Mouse (Mus musculus) midbrain, postnatal 0 days (tissue): Measurements from ENCODE around the gene Stxbp2. TPM values are rescaled to one million over a fixed set of nuclear protein-coding genes. Genes with fewer than 3 reads are reported as not detected.

Source experiments
- ATAC-seq: fragments of 200-750 bp; cut with Nextera tagmentation; 2 replicates; pipeline ENCODE4 v1.8.0; 2017; ENCODE audit warnings: moderate number of reproducible peaks, mild to moderate bottlenecking, moderate TSS enrichment, moderate library complexity; ENCODE audit not compliant: low FRiP score
- DNase-seq: peaks from one replicate; pipeline ENCODE4 v3.0.0-alpha.2; 2015; ENCODE audit warnings: low spot score
- H3K27ac ChIP-seq: fragments of 300-500 bp; sonication (generic); 2 replicates; pipeline ENCODE4 v1.5.1; 2014; ENCODE audit warnings: low read depth, mild to moderate bottlenecking, low read length, mixed read lengths
- H3K27me3 ChIP-seq: fragments of 300-500 bp; sonication (generic); 2 replicates; pipeline ENCODE4 v1.6.1; 2014; ENCODE audit warnings: low read length, control low read depth, mixed read lengths; ENCODE audit not compliant: insufficient read depth
- H3K36me3 ChIP-seq: fragments of 300-500 bp; sonication (generic); 2 replicates; pipeline ENCODE4 v1.6.1; 2014; ENCODE audit warnings: low read length, control low read depth, mixed read lengths; ENCODE audit not compliant: insufficient read depth
- H3K4me1 ChIP-seq: fragments of 300-500 bp; sonication (generic); 2 replicates; pipeline ENCODE4 v1.6.1; 2014; ENCODE audit warnings: mild to moderate bottlenecking, control low read depth, antibody characterized with exemption, low read length, mixed read lengths; ENCODE audit not compliant: insufficient read depth
- H3K4me2 ChIP-seq: fragments of 300-500 bp; sonication (generic); 2 replicates; pipeline ENCODE4 v1.6.1; 2014; ENCODE audit warnings: low read depth, mild to moderate bottlenecking, low read length, mixed read lengths; ENCODE audit not compliant: poor library complexity, severe bottlenecking
- H3K4me3 ChIP-seq: fragments of 300-500 bp; sonication (generic); 2 replicates; pipeline ENCODE4 v1.5.1; 2014; ENCODE audit warnings: low read depth, mild to moderate bottlenecking, low read length, moderate library complexity
- H3K9ac ChIP-seq: fragments of 300-500 bp; sonication (generic); replicated peaks from 2 replicates; pipeline ENCODE4 v1.6.1; 2014; ENCODE audit warnings: mild to moderate bottlenecking, low read length, moderate library complexity, mixed read lengths; ENCODE audit not compliant: poor library complexity, severe bottlenecking
- H3K9me3 ChIP-seq: fragments of 300-500 bp; sonication (generic); 2 replicates; pipeline ENCODE4 v1.6.1; 2016; ENCODE audit warnings: low read length, control low read depth
- CTCF ChIP-seq: IDR thresholded peaks from 2 replicates; pipeline ENCODE4 v1.5.1; 2016; ENCODE audit warnings: antibody characterized with exemption, mild to moderate bottlenecking
- WGBS: fragments of 180-500 bp; shearing (Covaris S2); extraction: QIAGEN DNeasy Blood & Tissue Kit; methylation state at CpG from one replicate; pipeline ENCODE4 v1.1.7; 2014; 5-methylcytosine and 5-hydroxymethylcytosine counted together
- polyA plus RNA-seq: library from polyadenylated mRNA; unstranded; fragments of >200 nt; fragmentation: Nextera tagmentation; extraction: Ambion mirVana; gene quantifications from 2 replicates; pipeline ENCODE4 v1.2.1, GENCODE M21; 2015
- total RNA-seq: library from RNA; depleted of rRNA; stranded (reverse); fragments of >200 nt; gene quantifications from 2 replicates; pipeline ENCODE4 v1.2.3, GENCODE M21; 2014

Gene Stxbp2
- total and polyA plus RNA-seq, 2 experiments from 2014 or later = 23.1 to 44.2 TPM

DNA sequence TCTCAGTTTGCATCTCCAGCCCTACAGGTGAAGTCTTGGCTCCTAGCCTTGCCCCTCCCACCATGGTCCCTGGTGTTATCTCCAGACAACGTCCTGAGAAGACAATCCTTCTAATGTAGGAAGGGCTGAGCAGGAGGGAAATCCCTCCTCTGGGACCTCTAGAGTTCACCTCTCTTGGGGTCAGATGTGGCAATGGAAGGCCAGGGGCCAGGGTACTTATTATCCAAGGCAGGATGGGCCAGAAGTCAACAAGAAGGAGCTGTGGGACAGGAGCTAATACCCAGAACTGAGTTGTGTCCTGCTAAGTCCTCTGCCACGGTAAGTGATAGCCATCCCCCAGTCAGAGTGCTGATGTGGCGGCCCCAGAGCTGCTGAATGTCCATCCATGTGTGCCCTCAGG, 24.8 kb downstream of the Stxbp2 start, which contains the start of gene Retn:
Retn (plus strand) TSS at position 245 of the 400 bp plus-strand sequence.
- H3K4me2 ChIP-seq = no peak within 1 kb of the TSS
- no peak within 1 kb of the TSS for H3K4me3 ChIP-seq
- H3K27ac ChIP-seq = no peak within 1 kb of the TSS
- ATAC-seq = no peak
- no peaks in the 10 kb centered on the region for H3K27me3 ChIP-seq
- no peaks in the 10 kb centered on the region for H3K36me3 ChIP-seq
- no peaks in the 10 kb centered on the region for H3K4me1 ChIP-seq
- no peak for TF ChIP-seq CTCF
- WGBS = 59% methylated on average over 3 of the region's 3 CpGs
- no peaks in the 10 kb centered on the region for H3K9me3 ChIP-seq
- H3K9ac ChIP-seq = no peak within 1 kb of the TSS
- DNase-seq = no peak

DNA sequence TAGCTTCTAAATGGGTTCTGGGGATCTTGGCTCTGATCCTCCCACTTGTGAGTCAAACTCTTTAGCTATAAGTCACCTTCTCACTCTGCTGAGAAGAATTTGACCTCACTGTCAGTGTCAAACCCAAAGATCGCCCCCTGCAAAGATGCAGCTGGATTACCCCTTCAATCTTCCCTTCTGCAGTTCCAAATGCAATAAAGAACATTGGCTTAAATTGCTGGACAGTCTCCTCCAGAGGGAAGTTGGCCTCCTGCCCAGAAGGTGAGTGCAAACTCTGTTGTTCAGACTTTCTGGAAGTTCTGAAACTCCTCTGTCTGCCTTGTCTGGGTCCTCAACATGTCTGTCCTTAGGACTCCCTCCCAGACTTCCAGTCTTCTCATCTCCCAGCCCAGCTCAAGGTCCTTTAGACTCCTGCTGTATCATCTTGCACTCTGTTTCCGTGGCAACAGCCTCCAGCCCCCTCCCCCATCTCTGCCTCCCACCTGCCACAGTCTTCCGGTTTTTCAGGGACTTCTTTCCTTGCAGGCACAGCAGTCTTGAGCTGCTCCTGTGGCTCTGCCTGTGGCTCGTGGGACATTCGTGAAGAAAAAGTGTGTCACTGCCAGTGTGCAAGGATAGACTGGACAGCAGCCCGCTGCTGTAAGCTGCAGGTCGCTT, 26.1 kb downstream of the Stxbp2 start:
- H3K27me3 ChIP-seq = no peaks in the 10 kb centered on the region
- DNase-seq (peak; percentile 33), ATAC-seq (peak; percentile 79)
- H3K9ac ChIP-seq = no peak overlapping the region
- H3K4me1 ChIP-seq = no peaks in the 10 kb centered on the region
- H3K4me2 ChIP-seq = no peak overlapping the region
- 18% methylated on average over 7 of the region's 7 CpGs for WGBS
- no peaks in the 10 kb centered on the region for H3K9me3 ChIP-seq
- no peaks in the 10 kb centered on the region for H3K36me3 ChIP-seq
- H3K27ac ChIP-seq = no peak overlapping the region
- H3K4me3 ChIP-seq = no peak overlapping the region
- TF ChIP-seq CTCF = no peak

DNA sequence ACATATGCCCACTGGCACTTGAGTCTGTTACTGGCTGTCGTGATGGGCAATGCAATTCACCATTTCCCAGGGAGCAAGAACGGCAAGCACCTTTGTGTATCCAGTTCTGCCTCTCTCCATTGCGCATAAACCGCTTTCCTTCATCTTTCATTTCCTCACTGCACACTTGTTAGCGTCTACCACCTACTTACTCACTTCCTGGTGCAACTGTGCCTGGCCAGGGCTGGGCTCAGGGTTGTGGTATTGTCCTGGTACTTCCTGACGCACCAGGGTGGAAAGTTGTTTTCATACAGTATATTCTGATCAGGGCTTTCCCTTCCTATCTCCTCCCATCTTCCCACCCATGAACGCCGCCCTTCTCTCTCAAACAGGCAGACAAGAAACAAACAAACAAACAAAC, 30.1 kb downstream of the Stxbp2 start:
- Histone ChIP-seq H3K9me3 (no peaks in the 10 kb centered on the region), H3K4me1 (no peaks in the 10 kb centered on the region), H3K4me2 (no peak overlapping the region), H3K36me3 (no peaks in the 10 kb centered on the region), H3K27ac (no peak overlapping the region), H3K4me3 (no peak overlapping the region), H3K9ac (no peak overlapping the region), H3K27me3 (no peaks in the 10 kb centered on the region)
- WGBS = 83% methylated on average over 8 of the region's 8 CpGs
- no peak for TF ChIP-seq CTCF
- no peak for DNase-seq
- no peak for ATAC-seq

DNA sequence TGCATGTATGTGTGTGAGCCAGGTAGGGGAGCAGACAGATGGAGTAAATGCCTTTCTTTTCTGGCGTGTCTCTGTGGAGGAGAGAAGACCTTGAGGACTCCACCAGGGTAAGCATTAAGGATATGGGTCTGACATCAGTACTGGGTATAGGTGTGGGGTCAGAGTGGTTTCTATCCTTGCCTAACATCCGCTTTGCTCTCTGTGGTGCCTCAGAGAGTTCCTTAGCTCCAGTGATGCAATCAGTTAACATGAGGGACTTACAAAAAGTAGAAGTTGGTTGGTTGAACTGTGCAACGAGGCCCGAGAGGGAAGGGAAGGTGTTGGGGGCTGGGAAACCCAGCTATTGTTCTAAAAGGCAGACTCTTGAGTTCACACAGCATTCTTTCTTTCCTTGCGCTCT, 33.6 kb downstream of the Stxbp2 start:
- Histone ChIP-seq H3K36me3 (no peaks in the 10 kb centered on the region), H3K4me3 (no peak overlapping the region), H3K9me3 (no peaks in the 10 kb centered on the region), H3K27me3 (no peaks in the 10 kb centered on the region), H3K27ac (no peak overlapping the region), H3K4me1 (no peaks in the 10 kb centered on the region), H3K4me2 (no peak overlapping the region), H3K9ac (no peak overlapping the region)
- WGBS = 63% methylated on average over 5 of the region's 5 CpGs
- ATAC-seq = no peak
- DNase-seq = no peak
- no peak for TF ChIP-seq CTCF

DNA sequence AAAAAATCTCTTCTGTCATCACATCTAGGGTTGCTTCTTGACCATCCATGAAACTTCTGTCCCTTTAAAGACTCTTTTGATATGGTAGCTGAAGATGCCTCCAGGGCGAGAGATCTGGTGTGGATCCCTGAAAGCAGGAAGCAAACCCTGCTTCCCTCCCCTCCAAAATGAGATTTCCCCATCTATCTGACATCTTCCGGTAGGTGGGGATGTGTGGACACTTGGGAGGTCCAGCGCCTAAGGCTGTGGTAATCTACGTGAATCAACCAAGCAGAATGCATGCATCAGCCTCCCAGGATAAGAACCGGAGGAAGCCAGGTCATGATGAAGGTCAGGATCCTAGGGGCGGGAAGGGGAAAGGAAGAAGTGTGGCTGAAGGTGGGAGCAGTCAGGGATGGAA, 34.8 kb downstream of the Stxbp2 start, which contains the start of gene Mcemp1:
Mcemp1 (plus strand) TSS at position 248 of the 400 bp plus-strand sequence.
- TF ChIP-seq CTCF = no peak
- Histone ChIP-seq H3K27ac (no peak within 1 kb of the TSS), H3K4me1 (no peaks in the 10 kb centered on the region), H3K4me2 (no peak within 1 kb of the TSS), H3K27me3 (no peaks in the 10 kb centered on the region), H3K4me3 (no peak within 1 kb of the TSS), H3K36me3 (no peaks in the 10 kb centered on the region), H3K9me3 (no peaks in the 10 kb centered on the region), H3K9ac (no peak within 1 kb of the TSS)
- WGBS = 80% methylated on average over 6 of the region's 6 CpGs
- no peak for DNase-seq
- no peak for ATAC-seq

DNA sequence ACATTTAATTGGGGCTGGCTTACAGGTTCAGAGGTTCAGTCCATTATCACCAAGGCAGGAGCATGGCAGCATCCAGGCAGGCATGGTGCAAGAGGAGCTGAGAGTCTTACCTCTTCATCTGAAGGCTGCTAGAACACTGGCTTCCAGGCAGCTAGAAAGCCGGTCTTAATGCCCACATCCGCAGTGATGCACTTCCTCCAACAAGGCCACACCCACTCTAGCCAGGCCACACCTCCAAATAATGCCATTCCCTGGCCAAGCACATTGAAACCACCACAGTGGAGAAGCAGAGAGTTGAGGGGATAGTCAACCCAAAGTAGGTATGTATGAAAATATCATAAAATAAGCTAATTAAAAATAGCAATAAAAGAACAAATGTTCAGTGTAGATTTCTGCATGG, 39.6 kb downstream of the Stxbp2 start:
- no peaks in the 10 kb centered on the region for H3K36me3 ChIP-seq
- H3K27me3 ChIP-seq = no peaks in the 10 kb centered on the region
- H3K4me2 ChIP-seq = no peak overlapping the region
- H3K4me3 ChIP-seq = no peak overlapping the region
- H3K9ac ChIP-seq = no peak overlapping the region
- WGBS = 84% methylated on average over 2 of the region's 2 CpGs
- ATAC-seq (no peak), DNase-seq (no peak)
- H3K9me3 ChIP-seq = no peaks in the 10 kb centered on the region
- H3K27ac ChIP-seq = no peak overlapping the region
- H3K4me1 ChIP-seq = no peaks in the 10 kb centered on the region
- no peak for TF ChIP-seq CTCF
